Mouse (Mus musculus) C2C12 (cell line): ENCODE data around the gene Il10. TPM values are rescaled to one million over a fixed set of nuclear protein-coding genes. Genes with fewer than 3 reads are reported as not detected.

Experiments used
- H3K27me3 ChIP-seq: one replicate; pipeline ENCODE4 v1.6.1; 2011; ENCODE audit not compliant: control insufficient read depth, insufficient read depth, insufficient read length
- H3K36me3 ChIP-seq: one replicate; pipeline ENCODE4 v1.6.1; 2011; ENCODE audit not compliant: control insufficient read depth, insufficient read depth
- H3K4me3 ChIP-seq: one replicate; pipeline ENCODE4 v1.5.1; 2011; ENCODE audit warnings: mild to moderate bottlenecking, control low read depth; ENCODE audit not compliant: poor library complexity, insufficient read depth, severe bottlenecking
- H3K79me2 ChIP-seq: one replicate; pipeline ENCODE4 v1.6.1; 2011; ENCODE audit not compliant: control insufficient read depth, insufficient read depth
- H3K79me3 ChIP-seq: one replicate; pipeline ENCODE4 v1.6.1; 2011; ENCODE audit warnings: low read depth, control low read depth
- H3ac ChIP-seq: one replicate; pipeline ENCODE3; 2011; ENCODE audit warnings: low read depth; ENCODE audit not compliant: control insufficient read depth, insufficient read length
- CEBPB ChIP-seq: IDR thresholded peaks from one replicate; pipeline ENCODE4 v1.6.1; 2011; ENCODE audit warnings: low read depth, mild to moderate bottlenecking, control low read depth, moderate library complexity
- CTCF ChIP-seq: IDR thresholded peaks from one replicate; pipeline ENCODE4 v1.5.1; 2011; ENCODE audit not compliant: control insufficient read depth, insufficient read depth, insufficient read length
- FOSL1 ChIP-seq: IDR thresholded peaks from one replicate; pipeline ENCODE4 v1.8.0; 2011; ENCODE audit warnings: mild to moderate bottlenecking, low read length; ENCODE audit not compliant: poor library complexity, insufficient read depth, severe bottlenecking
- MAX ChIP-seq: IDR thresholded peaks from one replicate; pipeline ENCODE4 v1.6.1; 2011; ENCODE audit warnings: mild to moderate bottlenecking, control low read depth
- MYOD1 ChIP-seq: IDR thresholded peaks from one replicate; pipeline ENCODE4 v1.6.1; 2011; ENCODE audit warnings: low read depth; ENCODE audit not compliant: control insufficient read depth, insufficient read length
- MYOG ChIP-seq: IDR thresholded peaks from one replicate; pipeline ENCODE4 v1.6.1; 2011; ENCODE audit not compliant: control insufficient read depth, insufficient read length; ENCODE audit errors: extremely low read depth
- USF1 ChIP-seq: IDR thresholded peaks from one replicate; pipeline ENCODE4 v1.6.1; 2011; ENCODE audit warnings: low read depth, mild to moderate bottlenecking, control low read depth, moderate library complexity
- long read RNA-seq, 2 experiments: library from polyadenylated mRNA; unstranded; transcript quantifications; one replicate each; pipeline ENCODE4 v2.0.0; 2019 to 2020
- polyA plus RNA-seq: library from polyadenylated mRNA; unstranded; fragments of >200 nt; fragmentation: generic; extraction: Trizol; gene quantifications from one replicate; pipeline ENCODE4 v1.2.1, GENCODE M21; 2012; ENCODE audit warnings: missing spikeins

Il10 gene
- polyA plus RNA-seq, result not detected
- long read RNA-seq, experiment 1, result 0 reads
- long read RNA-seq, experiment 2, result 0 reads

GRCm38 (mm10) chr1:131019492-131020098 lies at the start of gene Il10:
Gene Il10 (plus strand): TSS chr1:131019845.
- H3K79me3 ChIP-seq, result no peaks in the 10 kb centered on the region
- H3K27me3 ChIP-seq, result no peaks in the 10 kb centered on the region
- H3ac ChIP-seq, result no peak within 1 kb of the TSS
- H3K79me2 ChIP-seq, result no peaks in the 10 kb centered on the region
- H3K36me3 ChIP-seq, result no peaks in the 10 kb centered on the region
- TF ChIP-seq FOSL1 (no peak), USF1 (no peak), MAX (no peak), MYOG (no peak), MYOD1 (no peak), CEBPB (no peak), CTCF (no peak)
- no peak within 1 kb of the TSS for H3K4me3 ChIP-seq

- TF ChIP-seq MYOD1 (no peak), CTCF (peak; percentile 31), FOSL1 (no peak), MYOG (no peak), USF1 (no peak)
- H3K27me3 ChIP-seq, result no peaks in the 10 kb centered on the region
- H3K79me2 ChIP-seq, result no peaks in the 10 kb centered on the region
- H3K36me3 ChIP-seq, result no peaks in the 10 kb centered on the region
- no peaks in the 10 kb centered on the region for H3K79me3 ChIP-seq
- H3K4me3 ChIP-seq, result no peak overlapping the region
- H3ac ChIP-seq, result no peak overlapping the region
Observed at GRCm38 (mm10) chr1:130979455-130979854, 40.2 kb upstream of the Il10 start.

GRCm38 (mm10) chr1:130984441-130984840 lies 35.2 kb upstream of the Il10 start:
- TF ChIP-seq FOSL1 (no peak), CTCF (no peak), USF1 (no peak), CEBPB (no peak), MYOG (no peak), MAX (no peak), MYOD1 (no peak)
- Histone ChIP-seq H3K79me3 (no peaks in the 10 kb centered on the region), H3K4me3 (no peak overlapping the region), H3K36me3 (no peaks in the 10 kb centered on the region), H3ac (no peak overlapping the region), H3K79me2 (no peaks in the 10 kb centered on the region), H3K27me3 (no peaks in the 10 kb centered on the region)

- Histone ChIP-seq H3K4me3 (no peak overlapping the region), H3K79me3 (no peaks in the 10 kb centered on the region), H3K27me3 (no peaks in the 10 kb centered on the region), H3K36me3 (no peaks in the 10 kb centered on the region), H3K79me2 (no peaks in the 10 kb centered on the region), H3ac (no peak overlapping the region)
- TF ChIP-seq USF1, result no peak
- no peak for TF ChIP-seq MYOD1
- no peak for TF ChIP-seq CEBPB
- no peak for TF ChIP-seq MYOG
- TF ChIP-seq CTCF, result no peak
- no peak for TF ChIP-seq FOSL1
- no peak for TF ChIP-seq MAX
Observed at GRCm38 (mm10) chr1:130987001-130987400, 32.6 kb upstream of the Il10 start.

GRCm38 (mm10) chr1:130987418-130987817 lies 32.2 kb upstream of the Il10 start:
- Histone ChIP-seq H3K36me3 (no peaks in the 10 kb centered on the region), H3K27me3 (no peaks in the 10 kb centered on the region), H3K79me2 (no peaks in the 10 kb centered on the region), H3K79me3 (no peaks in the 10 kb centered on the region), H3K4me3 (no peak overlapping the region), H3ac (no peak overlapping the region)
- TF ChIP-seq CTCF (peak; percentile 6), CEBPB (no peak)

- no peaks in the 10 kb centered on the region for H3K79me3 ChIP-seq
- no peaks in the 10 kb centered on the region for H3K36me3 ChIP-seq
- no peak overlapping the region for H3ac ChIP-seq
- no peaks in the 10 kb centered on the region for H3K79me2 ChIP-seq
- no peak overlapping the region for H3K4me3 ChIP-seq
- no peak for TF ChIP-seq MYOG
- TF ChIP-seq MYOD1, result no peak
- TF ChIP-seq MAX, result no peak
- TF ChIP-seq USF1, result no peak
- TF ChIP-seq CEBPB, result no peak
- TF ChIP-seq FOSL1, result no peak
- no peak for TF ChIP-seq CTCF
- H3K27me3 ChIP-seq, result no peaks in the 10 kb centered on the region
Observed at GRCm38 (mm10) chr1:130989331-130989730, 30.3 kb upstream of the Il10 start.
